Mouse (Mus musculus) ES-E14 (cell line): ENCODE data around the gene Apol6.

Source experiments
- HCFC1 ChIP-seq: IDR thresholded peaks from 2 replicates; pipeline ENCODE4 v1.6.1; 2012; ENCODE audit warnings: low read length, inconsistent platforms, borderline replicate concordance; ENCODE audit not compliant: insufficient read depth
- ZC3H11A ChIP-seq: IDR thresholded peaks from 2 replicates; pipeline ENCODE4 v1.6.1; 2012; ENCODE audit warnings: low read depth, mild to moderate bottlenecking, inconsistent platforms, low read length, borderline replicate concordance
- ZNF384 ChIP-seq: IDR thresholded peaks from 2 replicates; pipeline ENCODE4 v1.6.1; 2012; ENCODE audit warnings: low read depth, low read length, inconsistent platforms

- TF ChIP-seq ZNF384 (no peak), ZC3H11A (no peak), HCFC1 (no peak)
Observed at GRCm38 (mm10) chr15:77086488-77086887, 42.0 kb downstream of the Apol6 start.
